Comparison of ENCODE assay signal across 32 mouse cellular contexts in genomic region chr10:100014096-100014495, GRCm38 (mm10). TPM values are rescaled to one million over a fixed set of nuclear protein-coding genes. Genes with fewer than 3 reads are reported as not detected.
DNase-seq lines count a peak whose midpoint lies in the region; ATAC-seq and TF ChIP-seq lines count a peak whose summit lies in the region.
"Had no signal": no experiment of that assay in that cellular context is flagged by ENCODE, and none has a peak within 500 bp of the region (broad histone marks: within the 10 kb centered on the region; RNA-seq: fewer than 3 reads in every experiment).

No protein-coding gene starts in this region.

- 22% methylated on average over 2 of the region's 2 CpGs for WGBS in kidney, adult 2 months
- WGBS in liver, adult 2 months: 49% methylated on average over 2 of the region's 2 CpGs
- WGBS in liver, postnatal 0 days (ENCODE audit: insufficient replicate concordance): 33% methylated on average over 2 of the region's 2 CpGs
- WGBS in intestine, postnatal 0 days: 12% methylated on average over 2 of the region's 2 CpGs
- WGBS in forebrain, embryonic 14.5 days: 67% methylated on average over 2 of the region's 2 CpGs

- no peak for TF ChIP-seq EP300 in liver, postnatal 0 days (IDR thresholded peaks at IDR 0.05; ENCODE audit: low read depth)

- H3K36me3 ChIP-seq in kidney, adult 2 months (ENCODE audit: control insufficient read depth, insufficient read depth, low read length): no peaks in the 10 kb centered on the region
- no peaks in the 10 kb centered on the region for H3K36me3 ChIP-seq in liver, adult 2 months (ENCODE audit: control insufficient read depth, insufficient read depth, low read length)
- no peaks in the 10 kb centered on the region for H3K36me3 ChIP-seq in liver, postnatal 0 days (replicated peaks; ENCODE audit: insufficient read depth, low read length)
- no peaks in the 10 kb centered on the region for H3K36me3 ChIP-seq in intestine, postnatal 0 days (ENCODE audit: control insufficient read depth, insufficient read depth)
- H3K36me3 ChIP-seq in forebrain, embryonic 14.5 days (ENCODE audit: control insufficient read depth, insufficient read depth, low read length): no peaks in the 10 kb centered on the region
- H3K36me3 ChIP-seq: hindbrain, embryonic 13.5 days; limb, embryonic 12.5 days; liver, embryonic 12.5 days; midbrain, embryonic 13.5 days had no signal

- no peaks in the 10 kb centered on the region; the same call in 1 of the 2 replicates for H3K4me1 ChIP-seq in kidney, adult 2 months (ENCODE audit: control insufficient read depth, insufficient read depth, low read length)
- H3K4me1 ChIP-seq in liver, adult 2 months (ENCODE audit: control insufficient read depth, insufficient read depth, low read length): peaks cover 1% of the 10 kb centered on the region; the same call in 1 of the 2 replicates
- peaks cover 5% of the 10 kb centered on the region; the same call in 1 of the 2 replicates for H3K4me1 ChIP-seq in liver, postnatal 0 days (ENCODE audit: insufficient read depth)
- peaks cover 8% of the 10 kb centered on the region; the same call in 1 of the 2 replicates for H3K4me1 ChIP-seq in intestine, postnatal 0 days (replicated peaks; ENCODE audit: control insufficient read depth, insufficient read depth, low read length)
- peaks cover 4% of the 10 kb centered on the region; the same call in 1 of the 2 replicates for H3K4me1 ChIP-seq in forebrain, embryonic 14.5 days (ENCODE audit: control insufficient read depth, insufficient read depth, low read length)

- no peak overlapping the region for H3K4me2 ChIP-seq in liver, postnatal 0 days (ENCODE audit: low read depth, low read length)
- H3K4me2 ChIP-seq in intestine, postnatal 0 days (replicated peaks; ENCODE audit: low read depth): no peak overlapping the region; the same call in 1 of the 2 replicates
- no peak overlapping the region for H3K4me2 ChIP-seq in forebrain, embryonic 14.5 days (ENCODE audit: low read length)
- H3K4me2 ChIP-seq: heart, embryonic 11.5 days; hindbrain, embryonic 13.5 days; limb, embryonic 12.5 days; liver, embryonic 12.5 days; midbrain, embryonic 13.5 days had no signal

- H3K9ac ChIP-seq in liver, adult 2 months (ENCODE audit: low read depth, low read length): no peak overlapping the region
- no peak overlapping the region for H3K9ac ChIP-seq in liver, postnatal 0 days (replicated peaks)
- no peak overlapping the region for H3K9ac ChIP-seq in intestine, postnatal 0 days (ENCODE audit: low read depth, low read length)
- no peak overlapping the region for H3K9ac ChIP-seq in forebrain, embryonic 14.5 days (ENCODE audit: low read length)
- H3K9ac ChIP-seq: hindbrain, embryonic 13.5 days; limb, embryonic 12.5 days; liver, embryonic 12.5 days; midbrain, embryonic 13.5 days had no signal

- DNase-seq in kidney, adult 2 months: peak; percentile 54
- DNase-seq in kidney, adult 18-20 months: no peak
- DNase-seq in liver, adult 2 months (ENCODE audit: extremely low read depth, low read depth, low spot score): peak; percentile 13
- DNase-seq in liver, postnatal 0 days: no peak
- DNase-seq in brain, embryonic 14.5 days (ENCODE audit: low read depth): peak; percentile 17
- no peak for DNase-seq in left cerebral cortex, adult 2 months (ENCODE audit: extremely low spot score in 1 of 2, low spot score in 2 of 2)
- DNase-seq in forebrain, embryonic 14.5 days (ENCODE audit: low spot score): no peak
- DNase-seq: adrenal gland, postnatal 10 days; cerebellum, adult 11-12 months; cerebellum, adult 9-11 months; gastrocnemius, postnatal 25 days; heart, adult 18-20 months; heart, postnatal 36 days; kidney, adult 8-10 months; layer of hippocampus, adult 9-11 months; lung, adult 18-20 months; lung, postnatal 36 days; right cerebral cortex, postnatal 25 days; spleen, adult 18-20 months; thymus, adult 18-20 months; thymus, postnatal 25 days had no signal

- H3K9me3 ChIP-seq in liver, postnatal 0 days (ENCODE audit: low read length): no peaks in the 10 kb centered on the region
- H3K9me3 ChIP-seq in intestine, postnatal 0 days (ENCODE audit: control insufficient read depth): no peaks in the 10 kb centered on the region
- H3K9me3 ChIP-seq in forebrain, embryonic 14.5 days (replicated peaks; ENCODE audit: control insufficient read depth, low read length): no peaks in the 10 kb centered on the region
- H3K9me3 ChIP-seq: hindbrain, embryonic 13.5 days; limb, embryonic 12.5 days; liver, embryonic 12.5 days; midbrain, embryonic 13.5 days had no signal

- H3K79me2 ChIP-seq in liver, adult 2 months (ENCODE audit: control insufficient read depth, insufficient read depth, low read length): no peaks in the 10 kb centered on the region

- H3K4me3 ChIP-seq in kidney, adult 2 months (ENCODE audit: insufficient read depth, low read depth, low read length): no peak overlapping the region
- H3K4me3 ChIP-seq in liver, adult 2 months (ENCODE audit: insufficient read depth, low read depth, low read length): no peak overlapping the region
- no peak overlapping the region for H3K4me3 ChIP-seq in liver, postnatal 0 days (ENCODE audit: low read depth, low read length)
- H3K4me3 ChIP-seq in intestine, postnatal 0 days (ENCODE audit: low read depth, low read length): no peak overlapping the region
- H3K4me3 ChIP-seq in left cerebral cortex, adult 2 months: no peak overlapping the region
- no peak overlapping the region for H3K4me3 ChIP-seq in forebrain, embryonic 14.5 days (ENCODE audit: low read depth, low read length)
- H3K4me3 ChIP-seq: erythroblast, embryonic 14.5 days; hindbrain, embryonic 13.5 days; limb, embryonic 12.5 days; liver, embryonic 12.5 days; midbrain, embryonic 13.5 days had no signal

- H3K27ac ChIP-seq in kidney, adult 2 months (ENCODE audit: insufficient read depth, low read depth, low read length): no peak overlapping the region
- no peak overlapping the region for H3K27ac ChIP-seq in liver, adult 2 months (replicated peaks; ENCODE audit: insufficient read depth, low read depth, low read length)
- H3K27ac ChIP-seq in liver, postnatal 0 days (ENCODE audit: low read depth): no peak overlapping the region
- H3K27ac ChIP-seq in intestine, postnatal 0 days (ENCODE audit: low read depth, low read length): no peak overlapping the region
- H3K27ac ChIP-seq in left cerebral cortex, adult 2 months: no peak overlapping the region
- no peak overlapping the region for H3K27ac ChIP-seq in forebrain, embryonic 14.5 days (ENCODE audit: low read depth, low read length)
- H3K27ac ChIP-seq: hindbrain, embryonic 13.5 days; limb, embryonic 12.5 days; liver, embryonic 12.5 days; midbrain, embryonic 13.5 days had no signal

- no peaks in the 10 kb centered on the region; the same call in 1 of the 2 replicates for H3K27me3 ChIP-seq in kidney, adult 2 months (replicated peaks; ENCODE audit: control insufficient read depth, insufficient read depth, low read length)
- H3K27me3 ChIP-seq in liver, adult 2 months (ENCODE audit: control insufficient read depth, insufficient read depth, low read length): no peaks in the 10 kb centered on the region; the same call in 1 of the 2 replicates
- H3K27me3 ChIP-seq in liver, postnatal 0 days (ENCODE audit: insufficient read depth, low read length): 0 out of 2 replicates have a peak, but pooled peaks cover 5% of the 10 kb centered on the region
- H3K27me3 ChIP-seq in intestine, postnatal 0 days (replicated peaks; ENCODE audit: control insufficient read depth, insufficient read depth, low read length): no peaks in the 10 kb centered on the region
- H3K27me3 ChIP-seq in forebrain, embryonic 14.5 days (replicated peaks; ENCODE audit: control insufficient read depth, insufficient read depth, low read length): peaks cover 9% of the 10 kb centered on the region

- TF ChIP-seq CTCF in kidney, adult 2 months (conservative IDR thresholded peaks at IDR 0.05; ENCODE audit: insufficient read depth, insufficient read length, low read depth, low read length): no peak
- TF ChIP-seq CTCF in liver, adult 2 months (IDR thresholded peaks at IDR 0.05; ENCODE audit: low read depth, low read length): no peak
- no peak for TF ChIP-seq CTCF in liver, postnatal 0 days (IDR thresholded peaks at IDR 0.05; ENCODE audit: low read depth)
- TF ChIP-seq CTCF in brain, embryonic 14.5 days (IDR thresholded peaks at IDR 0.05; ENCODE audit: borderline replicate concordance, extremely low read depth, insufficient read depth, insufficient read length): no peak
- no peak for TF ChIP-seq CTCF in intestine, postnatal 0 days (IDR thresholded peaks at IDR 0.05; ENCODE audit: low read depth)
- no peak for TF ChIP-seq CTCF in left cerebral cortex, adult 2 months (IDR thresholded peaks at IDR 0.05)

- intact Hi-C loops in left cerebral cortex, adult 2 months (cut with DNase I): loop anchor here (10.0 kb wide), 2 partner anchors 339 to 441 kb away; no protein-coding TSS in a partner anchor

- no peak for ATAC-seq in liver, postnatal 0 days
- ATAC-seq in intestine, postnatal 0 days: peak; percentile 20; the same call in 1 of the 2 replicates
- ATAC-seq in forebrain, embryonic 14.5 days: no peak
- ATAC-seq: liver, embryonic 12.5 days; midbrain, embryonic 13.5 days; Patski had no signal

- TF ChIP-seq POLR2A in kidney, adult 2 months (IDR thresholded peaks at IDR 0.05; ENCODE audit: low read depth, low read length): no peak
- no peak for TF ChIP-seq POLR2A in liver, adult 2 months (IDR thresholded peaks at IDR 0.05; ENCODE audit: extremely low read depth, insufficient read depth, low read length)
- TF ChIP-seq POLR2A in brain, embryonic 14.5 days (IDR thresholded peaks at IDR 0.05; ENCODE audit: borderline replicate concordance, extremely low read depth, insufficient read depth, insufficient read length, poor library complexity, severe bottlenecking): no peak

RNA-seq across cellular contexts. Expression of gene Kitl, which starts 1.3 kb away (rescaled TPM):
- 10.3 and 15.1 TPM in 2 replicates for polyA plus RNA-seq in kidney, adult 2 months (2012; rRNA removed)
- total RNA-seq in liver, adult 2 months (2014; rRNA removed): 2.5 and 5.5 TPM in 2 replicates
- 2.0 and 2.4 TPM in 2 replicates for polyA plus RNA-seq in liver, adult 2 months (2012; rRNA removed)
- polyA plus RNA-seq in liver, postnatal 0 days (2015; fragmentation: Nextera tagmentation; extraction: Ambion mirVana): 2.3 and 5.0 TPM in 2 replicates
- 21.3 and 26.7 TPM in 2 replicates for polyA plus RNA-seq in brain, embryonic 14.5 days (2012; rRNA removed)
- polyA plus RNA-seq in intestine, postnatal 0 days (2015; fragmentation: Nextera tagmentation; extraction: Ambion mirVana): 15.8 and 16.3 TPM in 2 replicates
- total RNA-seq in left cerebral cortex, adult 2 months (2021): 10 to 100 TPM; 54.4 to 58.1 TPM
- polyA plus RNA-seq in forebrain, embryonic 14.5 days (2014; fragmentation: Nextera tagmentation; extraction: Ambion mirVana): 59.4 and 83.6 TPM in 2 replicates
- total RNA-seq: MEL; monocyte, adult 5-6 weeks; neutrophil, adult 5-6 weeks had no signal
- polyA plus RNA-seq: erythroblast, embryonic 14.5 days had no signal

Comparison
In these comparisons a context has a peak if more than half of its experiments do, and no peak if none do; other contexts are left out.
1. DNase-seq: peak in kidney, adult 2 months (single experiment), liver, adult 2 months (single experiment) and brain, embryonic 14.5 days (single experiment); none in kidney, adult 18-20 months (single experiment), liver, postnatal 0 days (single experiment), left cerebral cortex, adult 2 months (0 of 2) and forebrain, embryonic 14.5 days (single experiment).